Mouse (Mus musculus): Measurements from ENCODE around the gene Rhov.

GRCm38 (mm10) chr2:119238671-119239070, 32.4 kb downstream of the Rhov start:
- no peak for TF ChIP-seq CTCF (IDR thresholded peaks at IDR 0.05; ENCODE audit: extremely low read depth, insufficient read depth, insufficient read length, insufficient replicate concordance)
- no peak for TF ChIP-seq POLR2A (IDR thresholded peaks at IDR 0.05; ENCODE audit: low read depth, low read length)
